Mouse (Mus musculus) heart, postnatal 0 days (tissue): ENCODE measurements around the gene Zmym1. TPM values are rescaled to one million over a fixed set of nuclear protein-coding genes. Genes with fewer than 3 reads are reported as not detected.

Source experiments
- ATAC-seq: fragments of 200-750 bp; cut with Nextera tagmentation; 2 replicates; pipeline ENCODE4 v1.8.0; 2017; ENCODE audit warnings: low read depth, moderate number of reproducible peaks, moderate library complexity; ENCODE audit not compliant: insufficient read depth
- DNase-seq: peaks from one replicate; pipeline ENCODE4 v3.0.0-alpha.2; 2016; ENCODE audit warnings: low spot score
- H3K27ac ChIP-seq: fragments of 300-500 bp; sonication (generic); 2 replicates; pipeline ENCODE4 v1.5.1; 2014; ENCODE audit warnings: low read depth, mild to moderate bottlenecking
- H3K27me3 ChIP-seq: fragments of 300-500 bp; sonication (generic); 2 replicates; pipeline ENCODE4 v1.6.1; 2014; ENCODE audit warnings: low read length, mixed read lengths; ENCODE audit not compliant: control insufficient read depth, insufficient read depth
- H3K36me3 ChIP-seq: fragments of 300-500 bp; sonication (generic); replicated peaks from 2 replicates; pipeline ENCODE4 v1.6.1; 2014; ENCODE audit warnings: low read length, mixed read lengths; ENCODE audit not compliant: control insufficient read depth, insufficient read depth
- H3K4me1 ChIP-seq: fragments of 300-500 bp; sonication (generic); 2 replicates; pipeline ENCODE4 v1.6.1; 2014; ENCODE audit warnings: antibody characterized with exemption; ENCODE audit not compliant: control insufficient read depth, insufficient read depth
- H3K4me2 ChIP-seq: fragments of 300-500 bp; sonication (generic); 2 replicates; pipeline ENCODE4 v1.6.1; 2014; ENCODE audit warnings: low read depth, mild to moderate bottlenecking, low read length, moderate library complexity
- H3K4me3 ChIP-seq: fragments of 300-500 bp; sonication (generic); 2 replicates; pipeline ENCODE4 v1.5.1; 2014; ENCODE audit warnings: low read depth, low read length
- H3K9ac ChIP-seq: fragments of 300-500 bp; sonication (generic); replicated peaks from 2 replicates; pipeline ENCODE4 v1.6.1; 2014; ENCODE audit warnings: low read depth, low read length, mixed read lengths
- H3K9me3 ChIP-seq: fragments of 300-500 bp; sonication (generic); replicated peaks from 2 replicates; pipeline ENCODE4 v1.6.1; 2016; ENCODE audit warnings: low read length; ENCODE audit not compliant: control insufficient read depth
- CTCF ChIP-seq: IDR thresholded peaks from 2 replicates; pipeline ENCODE4 v1.5.1; 2016; ENCODE audit warnings: antibody characterized with exemption, control low read depth, low read depth
- EP300 ChIP-seq: IDR thresholded peaks from 2 replicates; pipeline ENCODE4 v1.6.1; 2016; ENCODE audit warnings: antibody characterized with exemption, low read depth
- WGBS: fragments of 180-500 bp; shearing (Covaris S2); extraction: QIAGEN DNeasy Blood & Tissue Kit; methylation state at CpG from one replicate; pipeline ENCODE4 v1.1.7; 2014; 5-methylcytosine and 5-hydroxymethylcytosine counted together
- polyA plus RNA-seq: library from polyadenylated mRNA; unstranded; fragments of >200 nt; fragmentation: Nextera tagmentation; extraction: Ambion mirVana; gene quantifications from 2 replicates; pipeline ENCODE4 v1.2.1, GENCODE M21; 2015
- total RNA-seq: library from RNA; depleted of rRNA; stranded (reverse); fragments of >200 nt; gene quantifications from 2 replicates; pipeline ENCODE4 v1.2.3, GENCODE M21; 2014; ENCODE audit warnings: low replicate concordance

Gene Zmym1
- total and polyA plus RNA-seq, 2 experiments from 2014 or later = 6.4 to 6.6 TPM

- H3K27ac ChIP-seq = no peak overlapping the region
- H3K4me1 ChIP-seq = peaks cover 19% of the 10 kb centered on the region
- H3K36me3 ChIP-seq = peaks cover 53% of the 10 kb centered on the region
- no peak for ATAC-seq
- no peak for TF ChIP-seq CTCF
- TF ChIP-seq EP300 = no peak
- peak overlapping the region; percentile 100 for H3K9ac ChIP-seq
- peak overlapping the region; percentile 81 for H3K4me2 ChIP-seq
- no peaks in the 10 kb centered on the region for H3K9me3 ChIP-seq
- H3K27me3 ChIP-seq = no peaks in the 10 kb centered on the region
- WGBS = 18% methylated on average over 1 of the region's 1 CpGs
- H3K4me3 ChIP-seq = peak overlapping the region; percentile 99
- no peak for DNase-seq
Observed at GRCm38 (mm10) chr4:127024240-127024639, 36.7 kb downstream of the Zmym1 start.

GRCm38 (mm10) chr4:127023201-127023600 lies 37.8 kb downstream of the Zmym1 start:
- Histone ChIP-seq H3K4me3 (peak overlapping the region; percentile 99), H3K9ac (peak overlapping the region; percentile 100), H3K4me1 (peaks cover 19% of the 10 kb centered on the region), H3K9me3 (no peaks in the 10 kb centered on the region), H3K27ac (no peak overlapping the region), H3K27me3 (no peaks in the 10 kb centered on the region), H3K36me3 (peaks cover 45% of the 10 kb centered on the region), H3K4me2 (peak overlapping the region; percentile 81)
- ATAC-seq = no peak
- under 1% methylated on average over 9 of the region's 9 CpGs for WGBS
- DNase-seq = no peak
- TF ChIP-seq EP300 = no peak
- TF ChIP-seq CTCF = no peak

- WGBS = under 1% methylated on average over 49 of the region's 53 CpGs
- Histone ChIP-seq H3K36me3 (peaks cover 35% of the 10 kb centered on the region), H3K27me3 (no peaks in the 10 kb centered on the region), H3K4me1 (peaks cover 19% of the 10 kb centered on the region), H3K4me2 (peak overlapping the region; percentile 81), H3K9ac (peak overlapping the region; percentile 100), H3K27ac (peak overlapping the region; percentile 98), H3K9me3 (no peaks in the 10 kb centered on the region), H3K4me3 (peak overlapping the region; percentile 99)
- ATAC-seq (peak; percentile 83), DNase-seq (peak; percentile 93)
- TF ChIP-seq EP300 = no peak
- 0 out of 2 replicates have a peak, but pooled peaks have one; percentile 21 for TF ChIP-seq CTCF
Observed at GRCm38 (mm10) chr4:127021989-127022626, 38.8 kb downstream of the Zmym1 start.

GRCm38 (mm10) chr4:127021151-127021945 lies 39.6 kb downstream of the Zmym1 start, which contains the start of gene Sfpq:
Sfpq (plus strand) TSS chr4:127021324.
- peaks cover 27% of the 10 kb centered on the region for H3K36me3 ChIP-seq
- H3K27me3 ChIP-seq = no peaks in the 10 kb centered on the region
- H3K4me3 ChIP-seq = peak within 1 kb of the TSS; percentile 99
- peak within 1 kb of the TSS; percentile 81 for H3K4me2 ChIP-seq
- H3K9ac ChIP-seq = peak within 1 kb of the TSS; percentile 100
- TF ChIP-seq CTCF (no peak), EP300 (0 out of 2 replicates have a peak, but pooled peaks have one; percentile 15)
- H3K27ac ChIP-seq = peak within 1 kb of the TSS; percentile 98
- DNase-seq (peak; percentile 99), ATAC-seq (peak; percentile 93)
- WGBS = under 1% methylated on average over 49 of the region's 87 CpGs
- no peaks in the 10 kb centered on the region for H3K9me3 ChIP-seq
- H3K4me1 ChIP-seq = peaks cover 19% of the 10 kb centered on the region

GRCm38 (mm10) chr4:127020411-127021150 lies 40.4 kb downstream of the Zmym1 start:
- Histone ChIP-seq H3K27me3 (no peaks in the 10 kb centered on the region), H3K27ac (peak overlapping the region; percentile 58), H3K36me3 (peaks cover 19% of the 10 kb centered on the region), H3K4me1 (peaks cover 18% of the 10 kb centered on the region), H3K9me3 (no peaks in the 10 kb centered on the region), H3K4me2 (peak overlapping the region; percentile 58), H3K4me3 (peak overlapping the region; percentile 99), H3K9ac (no peak overlapping the region)
- DNase-seq = no peak
- no peak for ATAC-seq
- WGBS = 12% methylated on average over 13 of the region's 13 CpGs
- TF ChIP-seq CTCF (no peak), EP300 (0 out of 2 replicates have a peak, but pooled peaks have one; percentile 7)
